Mouse (Mus musculus) spleen, adult 10 weeks (tissue): ENCODE data around the gene Ercc2. TPM values are rescaled to one million over a fixed set of nuclear protein-coding genes. Genes with fewer than 3 reads are reported as not detected.

Experiments used
- polyA plus RNA-seq: library from polyadenylated mRNA; stranded (reverse); fragments of 350-450 nt; fragmentation: Illumina TruSeq; extraction: RNeasy Lipid Tissue Mini Kit (QIAGEN cat#74804); gene quantifications from one replicate; pipeline ENCODE4 v1.2.3, GENCODE M21; 2015; ENCODE audit warnings: low replicate concordance; ENCODE audit not compliant: insufficient read depth

The Ercc2 gene
- polyA plus RNA-seq: 21.4 TPM

GRCm38 (mm10) chr7:19381377-19382165, at the start of gene Ercc2:
TSS of gene Ercc2 (plus strand) at chr7:19382010.

GRCm38 (mm10) chr7:19344237-19344847, 37.5 kb upstream of the Ercc2 start, which contains the start of gene Ercc1:
TSS of gene Ercc1 (plus strand) at chr7:19344778.

DNA sequence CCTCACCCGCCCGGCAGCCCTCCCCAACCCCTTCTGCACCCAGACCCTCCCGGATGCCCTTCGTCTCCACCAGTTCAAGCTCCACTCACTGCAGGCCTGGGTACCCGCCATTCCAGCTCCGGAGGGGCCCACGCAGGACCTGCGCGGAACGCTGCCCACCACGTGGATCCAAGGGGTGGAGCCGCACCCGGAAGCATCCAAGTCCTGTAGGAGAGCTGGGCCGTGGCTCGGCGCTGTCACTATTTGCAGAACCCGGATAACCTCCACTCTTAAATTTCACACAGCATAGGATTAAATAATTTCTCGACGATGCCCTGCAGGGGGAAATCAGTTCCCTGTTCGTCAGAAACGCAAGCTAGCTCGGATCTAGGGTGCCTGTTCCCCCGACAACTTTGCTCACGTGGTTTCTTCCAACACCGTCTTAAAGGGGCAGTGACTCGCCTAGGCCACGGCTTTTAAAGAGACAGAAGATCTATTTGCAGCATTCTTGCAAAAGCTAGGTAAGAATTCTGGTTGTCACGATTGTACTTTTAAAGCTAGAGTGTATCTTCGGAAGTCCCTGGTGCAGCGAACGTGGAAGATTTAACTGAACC, 22.4 kb upstream of the Ercc2 start, which contains the start of the genes Cd3eap and Ppp1r13l:
Gene Cd3eap (minus strand): TSS at position 185 of the 593 bp plus-strand sequence.
Gene Ppp1r13l (plus strand): TSS at position 451 of the 593 bp plus-strand sequence.

DNA sequence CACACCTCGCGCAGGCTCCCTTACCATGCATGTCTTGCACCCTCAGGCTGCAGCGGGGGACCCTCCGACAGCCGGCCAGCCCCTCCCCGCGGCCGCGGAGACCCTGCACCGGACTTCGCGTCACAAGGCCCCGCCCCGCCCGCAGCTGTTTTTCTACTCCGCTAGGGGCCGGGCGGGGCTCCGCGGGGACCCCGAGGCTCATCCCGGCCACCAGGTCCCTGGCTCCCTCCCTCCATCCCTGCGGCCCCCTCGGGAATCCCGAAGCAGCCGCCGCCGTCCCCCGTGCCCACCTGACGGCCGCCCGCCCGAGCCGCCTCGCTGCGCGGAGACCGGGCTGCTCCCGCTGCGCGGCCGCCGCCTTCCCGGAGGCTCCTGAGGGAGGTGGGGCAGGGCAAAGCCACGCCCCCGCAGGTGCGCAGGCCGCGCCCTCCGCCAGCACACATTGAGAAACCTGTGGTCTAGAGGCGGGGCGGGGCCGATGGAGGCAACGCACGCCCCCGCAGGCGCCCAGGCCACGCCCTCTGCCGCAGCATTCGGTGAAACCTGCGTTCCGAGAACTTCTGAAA, 22.0 kb downstream of the Ercc2 start, which contains the start of gene Klc3:
Gene Klc3 (minus strand): TSS at position 374 of the 566 bp plus-strand sequence.

GRCm38 (mm10) chr7:19404476-19404875, 22.7 kb downstream of the Ercc2 start, which contains the start of gene Ckm:
TSS of gene Ckm (plus strand) at chr7:19404776.

Other genes starting within 250 kb of the Ercc2 start
- gene Qpctl, start 232.7 kb upstream of the Ercc2 start, polyA plus RNA-seq: 9.4 TPM
- 28.2 TPM for gene Snrpd2, start 232.3 kb upstream of the Ercc2 start, polyA plus RNA-seq
- not detected for gene Gipr, start 215.9 kb upstream of the Ercc2 start, polyA plus RNA-seq
- 6.2 TPM for gene Eml2, start 205.6 kb upstream of the Ercc2 start, polyA plus RNA-seq
- 4.4 TPM for gene Gpr4, start 169.5 kb upstream of the Ercc2 start, polyA plus RNA-seq
- 17.4 TPM for gene Opa3, start 153.7 kb upstream of the Ercc2 start, polyA plus RNA-seq
- 295 TPM for gene Vasp, start 110.2 kb upstream of the Ercc2 start, polyA plus RNA-seq
- 1.3 TPM for gene Ppm1n, start 101.9 kb upstream of the Ercc2 start, polyA plus RNA-seq
- gene Rtn2, start 99.4 kb upstream of the Ercc2 start, polyA plus RNA-seq: 1.8 TPM
- 1.4 TPM for gene Fosb, start 72.0 kb upstream of the Ercc2 start, polyA plus RNA-seq
- gene Ercc1, start 37.2 kb upstream of the Ercc2 start, polyA plus RNA-seq: 15.9 TPM
- gene Cd3eap, start 22.5 kb upstream of the Ercc2 start, polyA plus RNA-seq: 7.3 TPM
- gene Ppp1r13l, start 22.3 kb upstream of the Ercc2 start, polyA plus RNA-seq: 0.11 TPM
- not detected for gene Klc3, start 22.1 kb downstream of the Ercc2 start, polyA plus RNA-seq
- not detected for gene Ckm, start 22.8 kb downstream of the Ercc2 start, polyA plus RNA-seq
- 9.6 TPM for gene Mark4, start 76.8 kb downstream of the Ercc2 start, polyA plus RNA-seq
- gene Exoc3l2, start 81.3 kb downstream of the Ercc2 start, polyA plus RNA-seq: 2.4 TPM
- 8.9 TPM for gene Bloc1s3, start 126.4 kb downstream of the Ercc2 start, polyA plus RNA-seq
- gene Trappc6a, start 126.4 kb downstream of the Ercc2 start, polyA plus RNA-seq: 4.6 TPM
- 0.26 TPM for gene Nkpd1, start 135.8 kb downstream of the Ercc2 start, polyA plus RNA-seq
- 6.9 TPM for gene Ppp1r37, start 181.1 kb downstream of the Ercc2 start, polyA plus RNA-seq
- gene Zfp296, start 195.3 kb downstream of the Ercc2 start, polyA plus RNA-seq: 2.5 TPM
- gene Gemin7, start 195.6 kb downstream of the Ercc2 start, polyA plus RNA-seq: 77.3 TPM
- gene Clasrp, start 222.5 kb downstream of the Ercc2 start, polyA plus RNA-seq: 39.0 TPM
- gene Relb, start 247.4 kb downstream of the Ercc2 start, polyA plus RNA-seq: 33.2 TPM